Mouse (Mus musculus) ovary, adult 18-20 months (tissue): ENCODE results near the gene Tmem221.

Experiments
- DNase-seq: peaks from one replicate; pipeline ENCODE4 v3.0.0; 2022; ENCODE audit warnings: low spot score, mixed read lengths

Tmem221 gene

GRCm38 (mm10) chr8:71558071-71558957 is at the start of gene Tmem221:
Tmem221 (minus strand) TSS chr8:71558871.
- DNase-seq = no peak

- DNase-seq = no peak
Measured at GRCm38 (mm10) chr8:71604021-71604420, 45.4 kb upstream of the Tmem221 start.

- peak; percentile 73 for DNase-seq
Measured at GRCm38 (mm10) chr8:71602666-71603334, 44.1 kb upstream of the Tmem221 start.

- no peak for DNase-seq
Measured at GRCm38 (mm10) chr8:71601939-71602665, 43.4 kb upstream of the Tmem221 start.

GRCm38 (mm10) chr8:71598841-71599240 is 40.2 kb upstream of the Tmem221 start:
- DNase-seq = no peak

- DNase-seq = no peak
Measured at GRCm38 (mm10) chr8:71598375-71598774, 39.7 kb upstream of the Tmem221 start.

- DNase-seq = no peak
Measured at GRCm38 (mm10) chr8:71597451-71597850, 38.8 kb upstream of the Tmem221 start, which contains the start of gene Fam129c. Fam129c (plus strand) TSS chr8:71597648.

GRCm38 (mm10) chr8:71596798-71597197 is 38.1 kb upstream of the Tmem221 start:
- no peak for DNase-seq

- no peak for DNase-seq
Measured at GRCm38 (mm10) chr8:71596384-71596783, 37.7 kb upstream of the Tmem221 start.

GRCm38 (mm10) chr8:71595862-71596261 is 37.2 kb upstream of the Tmem221 start:
- DNase-seq = peak; percentile 73

- no peak for DNase-seq
Measured at GRCm38 (mm10) chr8:71594324-71594722, 35.7 kb upstream of the Tmem221 start.

- DNase-seq = no peak
Measured at GRCm38 (mm10) chr8:71593556-71594323, 35.1 kb upstream of the Tmem221 start.

GRCm38 (mm10) chr8:71592374-71593170 is 33.9 kb upstream of the Tmem221 start:
- DNase-seq = peak; percentile 72

GRCm38 (mm10) chr8:71591471-71592373 is 33.1 kb upstream of the Tmem221 start, which contains the start of gene Pgls:
Pgls (plus strand) TSS chr8:71592176.
- DNase-seq = peak; percentile 94

GRCm38 (mm10) chr8:71591017-71591416 is 32.3 kb upstream of the Tmem221 start:
- DNase-seq = no peak

GRCm38 (mm10) chr8:71588762-71589161 is 30.1 kb upstream of the Tmem221 start:
- no peak for DNase-seq

GRCm38 (mm10) chr8:71586891-71587290 is 28.2 kb upstream of the Tmem221 start:
- DNase-seq = no peak

- no peak for DNase-seq
Measured at GRCm38 (mm10) chr8:71580201-71580600, 21.5 kb upstream of the Tmem221 start.

GRCm38 (mm10) chr8:71579476-71579875 is 20.8 kb upstream of the Tmem221 start:
- DNase-seq = peak; percentile 64

GRCm38 (mm10) chr8:71579009-71579408 is 20.3 kb upstream of the Tmem221 start:
- DNase-seq = no peak
